Comparison of ENCODE assay signal across 22 mouse cellular contexts in the genomic region with DNA sequence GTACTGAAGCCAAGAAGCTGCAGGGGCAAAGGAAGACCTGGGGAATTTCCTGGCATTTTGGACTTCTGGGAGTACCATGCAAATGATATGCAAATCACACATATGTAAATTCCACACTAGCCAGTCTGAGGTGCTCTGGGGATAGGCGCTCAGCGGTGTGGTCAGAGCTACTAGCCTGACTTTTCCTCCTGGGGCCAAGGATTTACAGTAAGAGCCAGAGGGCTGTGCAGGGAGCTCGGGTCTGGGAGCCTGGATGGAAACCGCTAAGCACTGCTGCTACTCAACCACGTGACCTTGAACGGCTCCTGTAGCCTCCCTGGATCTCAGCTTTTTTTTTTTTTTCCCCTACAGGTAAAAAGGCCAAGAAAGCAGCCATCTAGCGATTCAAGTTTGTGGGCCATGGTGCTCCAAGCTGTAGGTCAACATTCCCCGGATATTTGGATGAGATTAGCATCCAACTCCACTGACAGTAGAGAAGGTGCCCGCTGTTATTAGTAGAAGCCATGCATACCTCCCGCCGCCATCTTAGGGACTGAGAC. TPM values are rescaled to one million over a fixed set of nuclear protein-coding genes. Genes with fewer than 3 reads are reported as not detected.
DNase-seq lines count a peak whose midpoint lies in the region; ATAC-seq lines count a peak whose summit lies in the region.
"Had no signal": no experiment of that assay in that cellular context is flagged by ENCODE, and none has a peak within 500 bp of the region (broad histone marks: within the 10 kb centered on the region; RNA-seq: fewer than 3 reads in every experiment).

No protein-coding gene starts in this region.

- H3K4me3 ChIP-seq in forebrain, embryonic 13.5 days = no peak overlapping the region
- no peak overlapping the region for H3K4me3 ChIP-seq in forebrain, embryonic 11.5 days (ENCODE audit: low read depth, low read length)
- no peak overlapping the region for H3K4me3 ChIP-seq in kidney, embryonic 16.5 days (ENCODE audit: low read length)
- H3K4me3 ChIP-seq in midbrain, embryonic 14.5 days (replicated peaks; ENCODE audit: low read depth, low read length) = no peak overlapping the region
- H3K4me3 ChIP-seq: forebrain, embryonic 12.5 days; heart, adult 2 months; heart, embryonic 15.5 days; kidney, embryonic 15.5 days; layer of hippocampus, adult 2 months had no signal

- peaks cover 6% of the 10 kb centered on the region; the same call in 1 of the 2 replicates for H3K4me1 ChIP-seq in forebrain, embryonic 13.5 days
- no peaks in the 10 kb centered on the region; the same call in 1 of the 2 replicates for H3K4me1 ChIP-seq in forebrain, embryonic 11.5 days (replicated peaks; ENCODE audit: control insufficient read depth, insufficient read depth, low read length)
- H3K4me1 ChIP-seq in kidney, embryonic 16.5 days (ENCODE audit: insufficient read depth, low read length) = 0 out of 2 replicates have a peak, but pooled peaks cover 4% of the 10 kb centered on the region
- H3K4me1 ChIP-seq in midbrain, embryonic 14.5 days (ENCODE audit: control insufficient read depth, insufficient read depth, low read length) = peaks cover 18% of the 10 kb centered on the region; the same call in 1 of the 2 replicates
- H3K4me1 ChIP-seq: heart, embryonic 15.5 days had no signal

- H3K27me3 ChIP-seq in forebrain, embryonic 13.5 days = 0 out of 2 replicates have a peak, but pooled peaks cover 3% of the 10 kb centered on the region
- H3K27me3 ChIP-seq in forebrain, embryonic 11.5 days (ENCODE audit: control insufficient read depth, insufficient read depth, low read length) = no peaks in the 10 kb centered on the region
- H3K27me3 ChIP-seq in kidney, embryonic 16.5 days (ENCODE audit: insufficient read depth, low read length) = no peaks in the 10 kb centered on the region
- H3K27me3 ChIP-seq in midbrain, embryonic 14.5 days (ENCODE audit: control insufficient read depth, insufficient read depth, low read length) = no peaks in the 10 kb centered on the region
- H3K27me3 ChIP-seq: kidney, embryonic 15.5 days had no signal

- no peak for DNase-seq in forebrain, embryonic 11.5 days (ENCODE audit: low spot score)
- peak; percentile 7 for DNase-seq in kidney, postnatal 14 days
- DNase-seq in ES-CJ7 (ENCODE audit: low read depth, low spot score) = peak; percentile 89
- DNase-seq in midbrain, embryonic 14.5 days = peak; percentile 59
- no peak for DNase-seq in embryo, embryonic 10 days (ENCODE audit: low spot score)
- DNase-seq: adrenal gland, postnatal 10 days; cerebellum, adult 11-12 months; gastrocnemius, postnatal 25 days; heart, adult 2 months; liver; spleen, adult 18-20 months; thymus, adult 2 months had no signal

- H3K36me3 ChIP-seq in forebrain, embryonic 13.5 days (ENCODE audit: poor library complexity, severe bottlenecking) = no peaks in the 10 kb centered on the region
- no peaks in the 10 kb centered on the region for H3K36me3 ChIP-seq in forebrain, embryonic 11.5 days (ENCODE audit: control insufficient read depth, insufficient read depth, low read length)
- H3K36me3 ChIP-seq in kidney, embryonic 16.5 days (ENCODE audit: insufficient read depth, low read length) = no peaks in the 10 kb centered on the region
- no peaks in the 10 kb centered on the region for H3K36me3 ChIP-seq in midbrain, embryonic 14.5 days (ENCODE audit: control insufficient read depth, insufficient read depth, low read length)
- H3K36me3 ChIP-seq: forebrain, embryonic 12.5 days; heart, embryonic 15.5 days; kidney, embryonic 15.5 days had no signal

- H3K4me2 ChIP-seq in forebrain, embryonic 13.5 days = no peak overlapping the region
- H3K4me2 ChIP-seq in forebrain, embryonic 11.5 days (ENCODE audit: low read depth, low read length, severe bottlenecking) = no peak overlapping the region
- no peak overlapping the region for H3K4me2 ChIP-seq in kidney, embryonic 16.5 days (replicated peaks; ENCODE audit: low read depth, low read length)
- H3K4me2 ChIP-seq in midbrain, embryonic 14.5 days (ENCODE audit: low read length) = no peak overlapping the region
- H3K4me2 ChIP-seq: forebrain, embryonic 12.5 days; heart, embryonic 15.5 days; kidney, embryonic 15.5 days had no signal

- H3K9ac ChIP-seq in forebrain, embryonic 13.5 days = no peak overlapping the region
- no peak overlapping the region for H3K9ac ChIP-seq in forebrain, embryonic 11.5 days (ENCODE audit: low read length)
- H3K9ac ChIP-seq in kidney, embryonic 16.5 days (replicated peaks; ENCODE audit: low read length) = no peak overlapping the region
- no peak overlapping the region for H3K9ac ChIP-seq in midbrain, embryonic 14.5 days (replicated peaks; ENCODE audit: low read length)
- H3K9ac ChIP-seq: forebrain, embryonic 12.5 days; heart, embryonic 15.5 days; kidney, embryonic 15.5 days had no signal

- no peak overlapping the region for H3K27ac ChIP-seq in forebrain, embryonic 13.5 days
- no peak overlapping the region for H3K27ac ChIP-seq in forebrain, embryonic 11.5 days (ENCODE audit: low read depth, low read length)
- H3K27ac ChIP-seq in kidney, embryonic 16.5 days (ENCODE audit: low read length) = no peak overlapping the region
- 0 out of 2 replicates have a peak overlapping the region, but pooled peaks have one; percentile 6 for H3K27ac ChIP-seq in midbrain, embryonic 14.5 days (replicated peaks; ENCODE audit: low read depth, low read length)
- H3K27ac ChIP-seq: forebrain, embryonic 12.5 days; heart, adult 2 months; heart, embryonic 15.5 days; kidney, embryonic 15.5 days; layer of hippocampus, adult 2 months had no signal

- 41% methylated on average over 11 of the region's 11 CpGs for WGBS in forebrain, embryonic 13.5 days
- 36% methylated on average over 11 of the region's 11 CpGs for WGBS in forebrain, embryonic 11.5 days
- 31% methylated on average over 11 of the region's 11 CpGs for WGBS in kidney, embryonic 16.5 days
- WGBS in midbrain, embryonic 14.5 days = 28% methylated on average over 11 of the region's 11 CpGs

- no peaks in the 10 kb centered on the region for H3K9me3 ChIP-seq in forebrain, embryonic 13.5 days (replicated peaks)
- no peaks in the 10 kb centered on the region; the same call in 1 of the 2 replicates for H3K9me3 ChIP-seq in forebrain, embryonic 11.5 days (ENCODE audit: control insufficient read depth, low read length)
- no peaks in the 10 kb centered on the region for H3K9me3 ChIP-seq in kidney, embryonic 16.5 days (ENCODE audit: low read length)
- no peaks in the 10 kb centered on the region for H3K9me3 ChIP-seq in midbrain, embryonic 14.5 days (ENCODE audit: control insufficient read depth, low read length)
- H3K9me3 ChIP-seq: forebrain, embryonic 12.5 days; heart, embryonic 15.5 days; kidney, embryonic 15.5 days had no signal

- peak; percentile 41; the same call in 1 of the 2 replicates for ATAC-seq in forebrain, embryonic 13.5 days
- no peak for ATAC-seq in forebrain, embryonic 11.5 days (replicated peaks; ENCODE audit: low FRiP score)
- ATAC-seq in kidney, embryonic 16.5 days (ENCODE audit: low FRiP score, low TSS enrichment) = no peak
- peak; percentile 18; the same call in 1 of the 2 replicates for ATAC-seq in midbrain, embryonic 14.5 days (ENCODE audit: low FRiP score, low TSS enrichment)
- no peak for ATAC-seq in CD4-positive, CD25-positive, alpha-beta regulatory T cell, adult 4 months
- ATAC-seq: inflammation-experienced regulatory T-cells, adult 6 months; lung, postnatal 0 days had no signal

RNA-seq across cellular contexts. Expression of a gene that starts 32.4 kb away (rescaled TPM):
- 1.0 TPM in 2 replicates for polyA plus RNA-seq in forebrain, embryonic 13.5 days (2015; fragmentation: Nextera tagmentation; extraction: Ambion mirVana)
- 0.87 and 0.91 TPM in 2 replicates for polyA plus RNA-seq in forebrain, embryonic 11.5 days (2014; fragmentation: Nextera tagmentation; extraction: Ambion mirVana)
- polyA plus RNA-seq in kidney, embryonic 16.5 days (2015; fragmentation: Nextera tagmentation; extraction: Ambion mirVana) = 1.8 and 2.3 TPM in 2 replicates
- 3.2 and 4.0 TPM in 2 replicates for polyA plus RNA-seq in midbrain, embryonic 14.5 days (2014; fragmentation: Nextera tagmentation; extraction: Ambion mirVana)
- not detected for polyA plus RNA-seq in CD4-positive, CD25-positive, alpha-beta regulatory T cell, adult 4 months (2017; shearing (Covaris generic))
- polyA plus RNA-seq: inflammation-experienced regulatory T-cells, adult 6 months; liver, embryonic 16.5 days had no signal

RNA-seq across cellular contexts. Expression of a gene that starts 32.5 kb away (rescaled TPM):
- polyA plus RNA-seq in forebrain, embryonic 13.5 days (2015; fragmentation: Nextera tagmentation; extraction: Ambion mirVana) = 62.4 and 71.9 TPM in 2 replicates
- 44.9 and 45.0 TPM in 2 replicates for polyA plus RNA-seq in forebrain, embryonic 11.5 days (2014; fragmentation: Nextera tagmentation; extraction: Ambion mirVana)
- polyA plus RNA-seq in kidney, embryonic 16.5 days (2015; fragmentation: Nextera tagmentation; extraction: Ambion mirVana) = 19.8 and 20.6 TPM in 2 replicates
- polyA plus RNA-seq in midbrain, embryonic 14.5 days (2014; fragmentation: Nextera tagmentation; extraction: Ambion mirVana) = 102 and 106 TPM in 2 replicates
- polyA plus RNA-seq in CD4-positive, CD25-positive, alpha-beta regulatory T cell, adult 4 months (2017; shearing (Covaris generic)) = 1 to 10 TPM; 2.2 to 2.6 TPM

RNA-seq across cellular contexts. Expression of a gene that starts 40.8 kb away (rescaled TPM):
- 14.2 and 16.7 TPM in 2 replicates for polyA plus RNA-seq in forebrain, embryonic 13.5 days (2015; fragmentation: Nextera tagmentation; extraction: Ambion mirVana)
- 10.2 and 13.6 TPM in 2 replicates for polyA plus RNA-seq in forebrain, embryonic 11.5 days (2014; fragmentation: Nextera tagmentation; extraction: Ambion mirVana)
- 22.0 and 22.2 TPM in 2 replicates for polyA plus RNA-seq in kidney, embryonic 16.5 days (2015; fragmentation: Nextera tagmentation; extraction: Ambion mirVana)
- polyA plus RNA-seq in midbrain, embryonic 14.5 days (2014; fragmentation: Nextera tagmentation; extraction: Ambion mirVana) = 18.7 and 22.8 TPM in 2 replicates
- 10 to 100 TPM; 44.1 to 56.6 TPM for polyA plus RNA-seq in CD4-positive, CD25-positive, alpha-beta regulatory T cell, adult 4 months (2017; shearing (Covaris generic))

Comparison
In these comparisons a context has a peak if more than half of its experiments do, and no peak if none do; other contexts are left out.
1. ATAC-seq: peak in forebrain, embryonic 13.5 days (single experiment) and midbrain, embryonic 14.5 days (single experiment); none in forebrain, embryonic 11.5 days (single experiment), kidney, embryonic 16.5 days (single experiment) and CD4-positive, CD25-positive, alpha-beta regulatory T cell, adult 4 months (single experiment).
2. DNase-seq: peak in kidney, postnatal 14 days (single experiment), ES-CJ7 (single experiment) and midbrain, embryonic 14.5 days (single experiment); none in forebrain, embryonic 11.5 days (single experiment) and embryo, embryonic 10 days (single experiment).